Mouse (Mus musculus): ENCODE measurements at regions not wholly inside any gene's neighbourhood (a gene's known extent, or its start where the extent isn't known, plus 50 kb on each side); places are given as distances from the start of the nearest gene placed in this dataset.

- no peak overlapping the region for H3ac ChIP-seq (ENCODE audit: control insufficient read depth, insufficient read length, low read depth)
- no peaks in the 10 kb centered on the region for H3K79me3 ChIP-seq (ENCODE audit: low read depth)
- no peak for TF ChIP-seq USF1 (IDR thresholded peaks at IDR 0.05; ENCODE audit: low read depth)
- TF ChIP-seq CEBPB (IDR thresholded peaks at IDR 0.05; ENCODE audit: low read depth): no peak
- TF ChIP-seq MYOG (IDR thresholded peaks at IDR 0.05; ENCODE audit: control insufficient read depth, extremely low read depth, insufficient read length): no peak
- TF ChIP-seq FOSL1 (IDR thresholded peaks at IDR 0.05; ENCODE audit: insufficient read depth, low read length, poor library complexity, severe bottlenecking): no peak
- TF ChIP-seq MAX (IDR thresholded peaks at IDR 0.05): no peak
- no peak for TF ChIP-seq MYOD1 (IDR thresholded peaks at IDR 0.05; ENCODE audit: control insufficient read depth, insufficient read length, low read depth)
- no peak for TF ChIP-seq CTCF (IDR thresholded peaks at IDR 0.05; ENCODE audit: control insufficient read depth, insufficient read depth, insufficient read length)
- H3K36me3 ChIP-seq (ENCODE audit: control insufficient read depth, insufficient read depth): no peaks in the 10 kb centered on the region
- no peaks in the 10 kb centered on the region for H3K27me3 ChIP-seq (ENCODE audit: control insufficient read depth, insufficient read depth, insufficient read length)
- no peaks in the 10 kb centered on the region for H3K79me2 ChIP-seq (ENCODE audit: control insufficient read depth, insufficient read depth)
- H3K4me3 ChIP-seq (ENCODE audit: insufficient read depth, poor library complexity, severe bottlenecking): no peak overlapping the region
Observed at GRCm38 (mm10) chr4:33570274-33570673, 260.2 kb downstream of the Rngtt start.

- no peaks in the 10 kb centered on the region for H3K79me2 ChIP-seq (ENCODE audit: control insufficient read depth, insufficient read depth)
- no peak overlapping the region for H3K4me3 ChIP-seq (ENCODE audit: insufficient read depth, poor library complexity, severe bottlenecking)
- H3ac ChIP-seq (ENCODE audit: control insufficient read depth, insufficient read length, low read depth): no peak overlapping the region
- H3K79me3 ChIP-seq (ENCODE audit: low read depth): no peaks in the 10 kb centered on the region
- TF ChIP-seq MYOG (IDR thresholded peaks at IDR 0.05; ENCODE audit: control insufficient read depth, extremely low read depth, insufficient read length) (no peak), USF1 (IDR thresholded peaks at IDR 0.05; ENCODE audit: low read depth) (no peak), MAX (IDR thresholded peaks at IDR 0.05) (no peak), CEBPB (IDR thresholded peaks at IDR 0.05; ENCODE audit: low read depth) (no peak), FOSL1 (IDR thresholded peaks at IDR 0.05; ENCODE audit: insufficient read depth, low read length, poor library complexity, severe bottlenecking) (no peak), MYOD1 (IDR thresholded peaks at IDR 0.05; ENCODE audit: control insufficient read depth, insufficient read length, low read depth) (no peak), CTCF (IDR thresholded peaks at IDR 0.05; ENCODE audit: control insufficient read depth, insufficient read depth, insufficient read length) (no peak)
- H3K27me3 ChIP-seq (ENCODE audit: control insufficient read depth, insufficient read depth, insufficient read length): no peaks in the 10 kb centered on the region
- no peaks in the 10 kb centered on the region for H3K36me3 ChIP-seq (ENCODE audit: control insufficient read depth, insufficient read depth)
Observed at GRCm38 (mm10) chr4:33571351-33571750, 261.2 kb downstream of the Rngtt start.

- TF ChIP-seq USF1 (IDR thresholded peaks at IDR 0.05; ENCODE audit: low read depth) (no peak), CTCF (IDR thresholded peaks at IDR 0.05; ENCODE audit: control insufficient read depth, insufficient read depth, insufficient read length) (no peak), FOSL1 (IDR thresholded peaks at IDR 0.05; ENCODE audit: insufficient read depth, low read length, poor library complexity, severe bottlenecking) (no peak), CEBPB (IDR thresholded peaks at IDR 0.05; ENCODE audit: low read depth) (no peak), MYOG (IDR thresholded peaks at IDR 0.05; ENCODE audit: control insufficient read depth, extremely low read depth, insufficient read length) (no peak), MAX (IDR thresholded peaks at IDR 0.05) (no peak), MYOD1 (IDR thresholded peaks at IDR 0.05; ENCODE audit: control insufficient read depth, insufficient read length, low read depth) (no peak)
- Histone ChIP-seq H3K4me3 (ENCODE audit: insufficient read depth, poor library complexity, severe bottlenecking) (no peak overlapping the region), H3ac (ENCODE audit: control insufficient read depth, insufficient read length, low read depth) (no peak overlapping the region), H3K79me3 (ENCODE audit: low read depth) (no peaks in the 10 kb centered on the region), H3K36me3 (ENCODE audit: control insufficient read depth, insufficient read depth) (no peaks in the 10 kb centered on the region), H3K27me3 (ENCODE audit: control insufficient read depth, insufficient read depth, insufficient read length) (no peaks in the 10 kb centered on the region), H3K79me2 (ENCODE audit: control insufficient read depth, insufficient read depth) (no peaks in the 10 kb centered on the region)
Observed at GRCm38 (mm10) chr4:33577631-33578030, 267.5 kb downstream of the Rngtt start.

- Histone ChIP-seq H3K27me3 (ENCODE audit: control insufficient read depth, insufficient read depth, insufficient read length) (no peaks in the 10 kb centered on the region), H3K79me3 (ENCODE audit: low read depth) (no peaks in the 10 kb centered on the region), H3ac (ENCODE audit: control insufficient read depth, insufficient read length, low read depth) (no peak overlapping the region), H3K36me3 (ENCODE audit: control insufficient read depth, insufficient read depth) (no peaks in the 10 kb centered on the region), H3K4me3 (ENCODE audit: insufficient read depth, poor library complexity, severe bottlenecking) (no peak overlapping the region), H3K79me2 (ENCODE audit: control insufficient read depth, insufficient read depth) (no peaks in the 10 kb centered on the region)
- TF ChIP-seq CTCF (IDR thresholded peaks at IDR 0.05; ENCODE audit: control insufficient read depth, insufficient read depth, insufficient read length) (no peak), MYOD1 (IDR thresholded peaks at IDR 0.05; ENCODE audit: control insufficient read depth, insufficient read length, low read depth) (no peak), CEBPB (IDR thresholded peaks at IDR 0.05; ENCODE audit: low read depth) (no peak), FOSL1 (IDR thresholded peaks at IDR 0.05; ENCODE audit: insufficient read depth, low read length, poor library complexity, severe bottlenecking) (no peak), MAX (IDR thresholded peaks at IDR 0.05) (no peak), MYOG (IDR thresholded peaks at IDR 0.05; ENCODE audit: control insufficient read depth, extremely low read depth, insufficient read length) (no peak), USF1 (IDR thresholded peaks at IDR 0.05; ENCODE audit: low read depth) (no peak)
Observed at GRCm38 (mm10) chr4:33580491-33580890, 270.4 kb downstream of the Rngtt start.

- H3K79me2 ChIP-seq (ENCODE audit: control insufficient read depth, insufficient read depth): no peaks in the 10 kb centered on the region
- H3K4me3 ChIP-seq (ENCODE audit: insufficient read depth, poor library complexity, severe bottlenecking): no peak overlapping the region
- TF ChIP-seq MYOG (IDR thresholded peaks at IDR 0.05; ENCODE audit: control insufficient read depth, extremely low read depth, insufficient read length) (no peak), MYOD1 (IDR thresholded peaks at IDR 0.05; ENCODE audit: control insufficient read depth, insufficient read length, low read depth) (no peak), MAX (IDR thresholded peaks at IDR 0.05) (no peak), CEBPB (IDR thresholded peaks at IDR 0.05; ENCODE audit: low read depth) (no peak), FOSL1 (IDR thresholded peaks at IDR 0.05; ENCODE audit: insufficient read depth, low read length, poor library complexity, severe bottlenecking) (no peak), USF1 (IDR thresholded peaks at IDR 0.05; ENCODE audit: low read depth) (no peak)
- H3K27me3 ChIP-seq (ENCODE audit: control insufficient read depth, insufficient read depth, insufficient read length): no peaks in the 10 kb centered on the region
- H3K79me3 ChIP-seq (ENCODE audit: low read depth): no peaks in the 10 kb centered on the region
- H3K36me3 ChIP-seq (ENCODE audit: control insufficient read depth, insufficient read depth): no peaks in the 10 kb centered on the region
- H3ac ChIP-seq (ENCODE audit: control insufficient read depth, insufficient read length, low read depth): no peak overlapping the region
Observed at GRCm38 (mm10) chr4:33581180-33581591, 271.1 kb downstream of the Rngtt start.
